Mouse (Mus musculus): ENCODE measurements around the gene Akt2. TPM values are rescaled to one million over a fixed set of nuclear protein-coding genes. Genes with fewer than 3 reads are reported as not detected.
A peak's percentile ranks its signal among the peaks of the same experiment; 100 is the strongest.
"Not testable (repeated sequence)": the region's sequence is repeated elsewhere in the genome, so short reads cannot be mapped to it uniquely, and the experiment has no call there.

The Akt2 gene
- total RNA-seq, 2 experiments from 2014 or later, result 68.1 to 72.0 TPM

GRCm38 (mm10) chr7:27610871-27611270 lies 19.5 kb downstream of the Akt2 start:
- DNase-seq, result peak; percentile 62
- intact Hi-C loops (cut with DNase I), result no loop called here

DNA sequence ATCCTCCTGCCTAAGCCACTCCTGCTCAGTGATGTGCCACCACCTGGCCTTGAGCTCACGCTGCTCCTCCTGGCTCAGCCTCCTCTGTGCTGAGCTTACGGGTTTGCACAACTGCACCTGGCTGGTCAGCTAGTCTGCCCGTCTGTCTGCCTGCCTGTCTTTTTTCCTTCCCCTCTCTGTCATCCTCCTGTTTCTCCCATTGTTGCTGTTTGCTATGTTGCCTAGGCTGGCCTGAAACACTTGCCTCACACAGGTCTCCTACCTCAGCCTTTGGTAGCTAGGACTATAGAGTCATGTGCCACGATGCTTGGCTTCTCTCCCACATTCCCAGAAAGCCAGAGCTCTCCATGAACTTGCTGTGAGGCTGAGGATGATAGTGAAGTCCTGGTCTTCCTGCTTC lies 21.6 kb downstream of the Akt2 start:
- no peak for DNase-seq
- intact Hi-C loops (cut with DNase I), result no loop called here

GRCm38 (mm10) chr7:27613751-27614499 lies 22.6 kb downstream of the Akt2 start:
- intact Hi-C loops (cut with DNase I), result no loop called here
- peak; percentile 87 for DNase-seq

DNA sequence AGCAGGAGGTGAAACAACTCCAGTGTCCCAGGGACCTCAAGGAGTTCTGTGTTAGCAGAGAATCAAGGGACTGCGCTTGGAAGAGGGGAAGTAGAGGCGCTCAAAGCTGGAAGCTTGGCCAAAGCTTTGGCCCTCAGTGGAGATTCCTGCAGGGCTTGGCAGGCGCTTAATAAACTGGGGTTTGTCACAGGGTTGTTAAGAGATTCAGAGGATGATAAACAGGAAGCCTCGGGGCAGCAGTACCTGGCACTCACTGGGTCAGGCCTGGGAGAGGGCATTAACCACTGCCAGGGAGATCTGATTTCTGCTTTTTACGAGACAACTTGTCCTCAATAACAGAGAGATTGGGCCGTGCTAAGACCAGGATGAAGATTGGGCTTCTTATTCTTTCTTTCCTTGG lies 29.7 kb downstream of the Akt2 start:
- DNase-seq, result peak; percentile 52
- intact Hi-C loops (cut with DNase I), result no loop called here

GRCm38 (mm10) chr7:27622234-27622633 lies 30.9 kb downstream of the Akt2 start:
- intact Hi-C loops (cut with DNase I), result no loop called here
- no peak for DNase-seq

DNA sequence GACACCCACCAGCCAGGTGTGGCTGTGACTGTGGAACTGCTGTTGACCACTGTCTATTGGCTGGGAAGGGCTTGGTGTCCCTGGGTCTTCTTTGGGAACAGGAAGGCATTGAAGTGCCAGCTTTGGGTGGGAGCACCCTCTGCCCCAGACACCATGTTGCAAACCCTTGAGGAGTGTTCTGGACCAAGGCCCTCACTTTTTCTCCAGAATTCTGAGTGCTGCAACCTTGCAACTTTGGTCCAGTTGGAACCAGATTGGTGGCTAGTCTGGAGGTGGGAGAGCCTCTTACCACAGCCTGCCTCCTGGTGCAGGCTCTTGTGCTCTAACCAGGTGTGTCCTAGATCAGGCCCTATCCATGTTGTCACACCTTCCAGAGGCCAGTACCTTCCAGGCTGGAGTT lies 33.6 kb downstream of the Akt2 start:
- no peak for DNase-seq
- intact Hi-C loops (cut with DNase I), result no loop called here

DNA sequence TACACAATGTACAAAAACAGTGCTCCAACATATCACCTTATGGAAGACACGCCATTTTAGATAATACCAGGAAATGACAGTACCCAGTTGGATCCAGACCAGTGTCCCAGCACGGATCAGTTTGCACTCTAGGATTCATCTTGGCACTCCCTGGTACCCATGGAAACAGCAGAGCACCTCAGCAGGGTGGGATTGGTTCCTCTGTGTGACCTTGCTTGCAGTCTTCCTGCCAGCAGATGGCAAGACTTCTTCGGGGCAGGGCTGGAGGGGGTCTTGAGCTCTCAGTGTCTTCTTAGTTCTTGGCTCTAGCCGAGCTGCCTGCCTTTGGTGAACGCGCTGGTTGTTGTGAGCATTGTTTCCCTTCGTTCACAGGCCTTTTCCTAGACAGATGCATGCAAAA lies 36.4 kb downstream of the Akt2 start:
- DNase-seq, result peak; percentile 56
- intact Hi-C loops (cut with DNase I), result no loop called here

DNA sequence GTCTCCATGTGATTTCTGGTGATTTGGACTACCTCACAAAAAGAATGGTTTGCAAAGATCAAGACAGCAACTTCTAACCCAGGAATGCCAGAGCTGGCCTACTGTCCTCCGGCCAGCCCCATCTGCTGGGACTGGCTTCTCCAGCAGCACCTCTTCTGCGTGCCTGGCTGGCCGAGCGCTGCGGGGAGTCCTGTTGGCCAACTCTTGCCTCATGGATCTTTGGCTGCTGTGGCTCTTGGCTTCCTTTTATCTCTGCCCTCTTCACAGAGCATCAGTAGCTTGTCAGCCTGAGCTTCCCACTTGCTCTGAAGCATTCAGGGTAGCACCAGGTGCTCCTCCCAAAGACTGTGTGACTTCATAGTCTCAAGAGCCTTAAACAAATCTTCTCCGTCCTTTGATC lies 36.8 kb downstream of the Akt2 start:
- DNase-seq, result peak; percentile 60
- intact Hi-C loops (cut with DNase I), result no loop called here

GRCm38 (mm10) chr7:27628816-27629215 lies 37.5 kb downstream of the Akt2 start:
- DNase-seq, result peak; percentile 60
- intact Hi-C loops (cut with DNase I), result not testable (repeated sequence)

- intact Hi-C loops (cut with DNase I), result no loop called here
- DNase-seq, result no peak
Measured at GRCm38 (mm10) chr7:27631439-27631838, 40.1 kb downstream of the Akt2 start.

GRCm38 (mm10) chr7:27633166-27633565 lies 41.8 kb downstream of the Akt2 start:
- intact Hi-C loops (cut with DNase I), result no loop called here
- peak; percentile 32 for DNase-seq

DNA sequence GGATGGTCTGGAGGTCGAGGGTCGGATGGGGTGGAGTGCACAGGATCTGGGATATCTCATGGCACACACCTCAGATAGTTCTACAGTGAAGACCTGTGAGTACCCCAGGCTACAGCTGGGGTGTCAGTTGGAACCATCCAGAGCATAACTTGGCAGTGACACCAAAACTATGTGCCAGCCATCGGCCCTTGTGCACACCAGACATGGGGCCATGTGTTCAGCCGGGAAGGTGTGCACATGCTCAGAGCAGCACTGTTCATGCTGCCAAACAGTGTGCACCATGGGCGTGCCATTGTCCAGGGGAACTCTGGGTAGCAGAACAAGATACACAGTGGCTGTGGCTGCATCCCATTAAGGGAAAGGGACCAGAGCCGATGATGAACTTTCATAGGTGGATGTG lies 43.3 kb downstream of the Akt2 start:
- intact Hi-C loops (cut with DNase I), result no loop called here

GRCm38 (mm10) chr7:27635094-27635493 lies 43.7 kb downstream of the Akt2 start:
- DNase-seq; intact Hi-C loops (cut with DNase I): not testable (repeated sequence)

More for the DNA sequence above, 43.3 kb downstream of the Akt2 start:
- DNase-seq, result no peak

GRCm38 (mm10) chr7:27644471-27644870 lies 53.1 kb downstream of the Akt2 start:
- DNase-seq, result no peak
- intact Hi-C loops (cut with DNase I), result no loop called here

GRCm38 (mm10) chr7:27646516-27646915 lies 55.2 kb downstream of the Akt2 start:
- intact Hi-C loops (cut with DNase I), result no loop called here

GRCm38 (mm10) chr7:27647281-27648002 lies 56.1 kb downstream of the Akt2 start:
- no peak for DNase-seq
- intact Hi-C loops (cut with DNase I), result no loop called here

More at GRCm38 (mm10) chr7:27646516-27646915, 55.2 kb downstream of the Akt2 start:
- no peak for DNase-seq

- intact Hi-C loops (cut with DNase I), result no loop called here
- DNase-seq, result no peak
Measured at GRCm38 (mm10) chr7:27649723-27650122, 58.4 kb downstream of the Akt2 start.

DNA sequence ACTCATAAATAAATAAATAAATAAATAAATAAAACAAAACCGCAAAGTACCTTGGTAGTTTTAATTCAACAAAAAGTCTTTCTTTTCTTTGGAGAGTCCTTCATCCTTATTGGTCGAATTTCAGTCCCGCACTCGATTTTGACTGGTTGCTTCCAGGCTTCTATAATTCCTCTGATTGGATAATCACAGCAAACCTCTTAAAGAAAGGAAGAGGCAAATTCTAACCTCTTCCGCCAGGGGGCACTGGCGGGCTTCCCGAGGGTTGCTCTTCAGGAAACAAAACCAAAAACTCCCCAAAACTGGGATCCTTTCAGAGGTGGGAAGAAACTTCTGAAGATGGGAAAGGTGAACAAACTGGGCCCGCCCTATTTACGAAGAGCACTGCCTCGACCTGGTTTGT lies 59.6 kb downstream of the Akt2 start:
- DNase-seq, result peak; percentile 87
- intact Hi-C loops (cut with DNase I), result no loop called here

DNA sequence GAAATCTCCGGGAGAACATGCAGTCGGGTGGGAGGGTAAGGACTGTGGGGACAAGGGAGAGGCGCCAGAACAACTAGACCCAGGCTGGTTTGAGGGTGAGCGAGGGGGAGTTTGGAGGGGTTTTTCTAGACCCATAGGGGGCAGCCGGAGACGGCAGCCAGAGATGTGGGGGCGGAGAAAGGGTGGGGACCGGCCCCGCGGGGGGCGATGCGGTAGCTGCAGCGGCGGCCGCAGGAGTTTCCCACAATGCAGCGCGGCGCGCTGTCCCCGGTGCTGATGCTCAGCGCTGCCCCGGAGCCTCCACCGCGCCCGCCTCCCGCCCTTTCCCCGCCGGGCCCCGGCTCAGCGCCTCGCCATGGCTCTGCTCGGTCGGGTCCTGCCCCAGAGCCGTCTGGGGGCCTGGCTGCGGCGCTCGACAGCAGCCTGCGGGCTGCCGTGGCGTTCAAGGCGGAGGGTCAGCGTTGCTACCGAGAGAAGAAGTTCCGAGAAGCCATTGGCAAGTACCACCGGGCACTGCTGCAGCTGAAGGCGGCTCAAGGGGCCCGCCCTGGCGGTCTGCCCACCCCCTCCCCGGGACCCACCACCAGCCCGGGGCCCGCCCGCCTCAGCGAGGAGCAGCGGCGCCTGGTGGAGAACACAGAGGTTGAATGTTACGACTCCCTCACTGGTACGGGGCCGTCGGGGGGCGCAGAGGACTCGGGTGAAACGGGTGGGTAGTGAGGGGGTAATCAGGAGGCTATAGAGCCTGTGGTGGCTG lies 62.5 kb downstream of the Akt2 start, which contains the start of gene Ttc9b:
Gene Ttc9b (plus strand): TSS at position 235 of the 757 bp plus-strand sequence.
- intact Hi-C loops (cut with DNase I), result no loop called here
- DNase-seq, result peak; percentile 87

GRCm38 (mm10) chr7:27654607-27655276 lies 63.4 kb downstream of the Akt2 start:
- DNase-seq, result peak; percentile 57
- intact Hi-C loops (cut with DNase I), result no loop called here

- no peak for DNase-seq
Measured at GRCm38 (mm10) chr7:27655545-27655944, 64.2 kb downstream of the Akt2 start.

More at GRCm38 (mm10) chr7:27655545-27655944, 64.2 kb downstream of the Akt2 start:
- intact Hi-C loops (cut with DNase I), result no loop called here

All from left cerebral cortex, postnatal 4 days (tissue).